Mouse (Mus musculus) intestine, embryonic 16.5 days (tissue): ENCODE data around the gene Gucy1b1. TPM values are rescaled to one million over a fixed set of nuclear protein-coding genes. Genes with fewer than 3 reads are reported as not detected.

Experiments
- ATAC-seq: fragments of 200-750 bp; cut with Nextera tagmentation; 2 replicates; pipeline ENCODE4 v1.8.0; 2017; ENCODE audit warnings: moderate TSS enrichment, moderate library complexity
- H3K27ac ChIP-seq: fragments of 300-500 bp; sonication (generic); 2 replicates; pipeline ENCODE4 v1.5.1; 2014; ENCODE audit warnings: mild to moderate bottlenecking, low read length
- H3K27me3 ChIP-seq: fragments of 300-500 bp; sonication (generic); replicated peaks from 2 replicates; pipeline ENCODE4 v1.6.1; 2014; ENCODE audit warnings: low read length, control low read depth, mixed read lengths; ENCODE audit not compliant: control insufficient read depth, insufficient read depth
- H3K36me3 ChIP-seq: fragments of 300-500 bp; sonication (generic); 2 replicates; pipeline ENCODE4 v1.6.1; 2014; ENCODE audit warnings: low read length, control low read depth; ENCODE audit not compliant: control insufficient read depth, insufficient read depth
- H3K4me1 ChIP-seq: fragments of 300-500 bp; sonication (generic); 2 replicates; pipeline ENCODE4 v1.6.1; 2014; ENCODE audit warnings: low read length, control low read depth, mixed read lengths; ENCODE audit not compliant: control insufficient read depth, insufficient read depth
- H3K4me2 ChIP-seq: fragments of 300-500 bp; sonication (generic); 2 replicates; pipeline ENCODE4 v1.6.1; 2014; ENCODE audit warnings: low read depth, low read length, control low read depth
- H3K4me3 ChIP-seq: fragments of 300-500 bp; sonication (generic); 2 replicates; pipeline ENCODE4 v1.5.1; 2014; ENCODE audit warnings: mild to moderate bottlenecking, low read length
- H3K9ac ChIP-seq: fragments of 300-500 bp; sonication (generic); 2 replicates; pipeline ENCODE4 v1.6.1; 2014; ENCODE audit warnings: low read depth, low read length
- H3K9me3 ChIP-seq: fragments of 300-500 bp; sonication (generic); 2 replicates; pipeline ENCODE4 v1.6.1; 2016; ENCODE audit warnings: low read length, control low read depth; ENCODE audit not compliant: control insufficient read depth
- WGBS: fragments of 180-500 bp; shearing (Covaris S2); extraction: QIAGEN DNeasy Blood & Tissue Kit; methylation state at CpG from one replicate; pipeline ENCODE4 v1.1.7; 2014; 5-methylcytosine and 5-hydroxymethylcytosine counted together
- polyA plus RNA-seq: library from polyadenylated mRNA; unstranded; fragments of >200 nt; fragmentation: Nextera tagmentation; extraction: Ambion mirVana; gene quantifications from 2 replicates; pipeline ENCODE4 v1.2.1, GENCODE M21; 2015

Gucy1b1 gene
- polyA plus RNA-seq: 55.3 and 59.7 TPM in 2 replicates

DNA sequence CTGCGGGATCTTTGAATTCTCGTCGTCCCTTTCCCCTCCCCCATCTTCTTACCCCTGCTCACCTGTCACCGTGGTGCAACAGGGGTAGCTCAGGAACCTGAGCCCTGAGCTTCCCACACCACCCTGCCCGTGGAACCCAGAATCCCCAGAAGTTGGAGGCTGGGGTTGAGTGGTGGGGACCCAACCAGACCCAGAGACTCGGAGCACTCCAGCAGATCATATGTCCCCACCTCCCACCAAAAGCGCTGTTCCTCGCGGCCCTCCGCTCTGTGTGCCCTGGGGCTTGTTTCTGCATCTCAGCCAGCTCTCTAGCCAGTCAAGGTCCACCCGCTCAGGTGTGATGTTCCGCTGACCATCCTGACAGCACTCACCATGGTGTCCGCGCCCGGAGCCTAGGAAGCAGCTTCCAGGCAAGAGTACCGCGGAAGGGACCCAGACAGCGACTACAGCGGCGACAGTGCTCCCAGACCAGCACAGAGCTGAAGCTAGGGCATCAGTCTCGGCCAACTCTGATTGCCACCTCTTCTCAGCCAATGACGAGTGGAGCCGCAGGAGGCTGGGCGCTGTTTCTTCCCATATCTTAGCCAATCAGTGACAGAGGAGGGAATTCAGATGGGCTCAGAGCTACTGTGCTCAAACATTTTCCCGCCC lies at the start of gene Gucy1b1:
Gene Gucy1b1 (minus strand): TSS at position 489 of the 651 bp plus-strand sequence.
- Histone ChIP-seq H3K27ac (peak within 1 kb of the TSS; percentile 82), H3K4me2 (peak within 1 kb of the TSS; percentile 78), H3K4me1 (0 out of 2 replicates have a peak, but pooled peaks cover 3% of the 10 kb centered on the region), H3K36me3 (no peaks in the 10 kb centered on the region), H3K9ac (peak within 1 kb of the TSS; percentile 77), H3K27me3 (0 out of 2 replicates have a peak, but pooled peaks cover 3% of the 10 kb centered on the region), H3K9me3 (no peaks in the 10 kb centered on the region), H3K4me3 (peak within 1 kb of the TSS; percentile 55)
- WGBS: under 1% methylated on average over 25 of the region's 25 CpGs
- peak; percentile 97 for ATAC-seq

DNA sequence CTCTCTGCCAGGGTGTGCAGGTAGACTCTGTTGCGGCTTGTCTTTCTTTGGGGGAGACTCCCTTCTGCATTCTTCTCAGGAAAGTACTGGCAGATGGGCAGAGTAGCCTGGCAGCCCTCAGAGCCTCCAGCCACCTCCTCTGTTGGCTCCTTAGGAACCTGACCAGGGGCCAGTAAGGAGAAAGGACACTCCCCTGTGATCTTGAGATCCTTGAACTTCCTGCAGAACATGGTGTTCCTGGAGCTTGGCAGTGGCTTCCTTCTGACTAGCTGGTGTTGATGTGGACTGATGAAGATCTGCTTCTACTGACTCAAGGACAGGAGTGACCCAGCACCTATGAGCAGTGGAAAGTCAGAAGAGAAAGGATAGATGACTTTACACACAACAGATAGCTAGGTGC lies 44.4 kb upstream of the Gucy1b1 start:
- Histone ChIP-seq H3K4me3 (no peak overlapping the region), H3K4me2 (no peak overlapping the region), H3K36me3 (no peaks in the 10 kb centered on the region), H3K4me1 (no peaks in the 10 kb centered on the region), H3K9me3 (no peaks in the 10 kb centered on the region), H3K9ac (no peak overlapping the region), H3K27ac (no peak overlapping the region), H3K27me3 (no peaks in the 10 kb centered on the region)
- no peak for ATAC-seq
- WGBS: 82% methylated on average over 1 of the region's 1 CpGs

DNA sequence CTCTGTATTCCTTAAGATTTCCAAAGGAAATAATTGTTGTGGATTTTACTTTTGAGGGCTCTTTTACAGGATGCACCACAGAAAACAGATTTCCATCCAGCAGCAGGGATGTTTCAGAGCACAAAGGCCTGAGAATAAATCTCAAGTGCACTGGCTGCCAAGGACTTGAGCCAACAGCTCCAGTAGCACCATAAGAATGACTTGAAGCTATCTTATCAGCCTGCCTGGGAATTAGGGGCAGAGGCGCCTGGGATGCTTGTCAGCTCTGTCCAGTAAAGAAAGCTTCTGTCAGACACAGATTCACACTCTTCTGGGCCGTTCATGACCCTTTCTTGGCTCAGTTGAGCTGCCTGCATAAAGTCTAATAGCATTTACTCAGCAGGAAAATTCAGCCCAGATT lies 38.0 kb upstream of the Gucy1b1 start:
- no peak overlapping the region for H3K9ac ChIP-seq
- H3K4me1 ChIP-seq: 0 out of 2 replicates have a peak, but pooled peaks cover 3% of the 10 kb centered on the region
- H3K4me2 ChIP-seq: no peak overlapping the region
- H3K27me3 ChIP-seq: no peaks in the 10 kb centered on the region
- H3K27ac ChIP-seq: peak overlapping the region; percentile 75
- 0 out of 2 replicates have a peak, but pooled peaks cover 2% of the 10 kb centered on the region for H3K36me3 ChIP-seq
- peak; percentile 53 for ATAC-seq
- no peaks in the 10 kb centered on the region for H3K9me3 ChIP-seq
- 46% methylated on average over 2 of the region's 2 CpGs for WGBS
- H3K4me3 ChIP-seq: no peak overlapping the region

DNA sequence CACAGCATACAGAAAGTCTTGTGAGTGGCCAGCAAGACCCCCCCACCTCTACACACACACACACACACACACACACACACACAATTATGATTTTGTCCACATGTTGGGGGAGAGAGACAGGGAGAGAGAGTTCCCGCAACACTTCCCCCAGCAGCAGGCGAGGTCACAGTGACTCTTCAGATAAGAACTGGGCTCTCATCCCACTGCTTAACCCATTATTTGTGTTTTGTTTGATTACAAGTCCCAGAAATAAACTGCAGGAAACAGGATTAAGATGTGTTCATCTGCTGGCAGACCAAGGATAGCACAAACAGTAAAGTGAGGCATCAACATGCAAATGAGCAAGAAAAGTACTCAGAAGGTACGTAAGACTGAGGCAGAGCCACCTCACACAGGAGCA lies 37.5 kb upstream of the Gucy1b1 start:
- Histone ChIP-seq H3K27ac (peak overlapping the region; percentile 75), H3K4me1 (0 out of 2 replicates have a peak, but pooled peaks cover 3% of the 10 kb centered on the region), H3K9me3 (no peaks in the 10 kb centered on the region), H3K36me3 (0 out of 2 replicates have a peak, but pooled peaks cover 2% of the 10 kb centered on the region), H3K4me2 (no peak overlapping the region), H3K4me3 (no peak overlapping the region), H3K9ac (no peak overlapping the region), H3K27me3 (no peaks in the 10 kb centered on the region)
- WGBS: 56% methylated on average over 3 of the region's 3 CpGs
- ATAC-seq: 0 out of 2 replicates have a peak, but pooled peaks have one; percentile 28

DNA sequence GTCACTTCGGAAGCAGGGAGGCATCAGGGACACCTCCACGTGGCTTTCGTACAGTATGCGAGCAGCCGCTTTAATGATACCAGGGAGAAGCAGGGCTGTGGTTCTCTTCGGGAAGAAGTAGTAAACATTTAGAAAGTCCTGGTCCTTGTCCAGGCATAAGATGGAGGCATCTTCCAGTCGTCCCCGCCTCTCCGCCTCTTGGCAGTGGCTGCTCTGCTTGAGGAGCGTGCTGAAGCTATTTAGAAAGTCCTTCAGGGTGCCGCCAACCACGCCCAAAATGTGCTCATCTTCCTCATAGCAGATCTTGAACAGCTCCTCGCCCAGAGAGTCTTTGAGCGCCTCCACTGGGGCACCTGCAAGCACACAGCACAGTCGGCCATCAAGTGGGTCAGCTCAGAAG lies 34.5 kb upstream of the Gucy1b1 start:
- ATAC-seq: no peak
- H3K9ac ChIP-seq: no peak overlapping the region
- no peak overlapping the region for H3K4me3 ChIP-seq
- H3K4me1 ChIP-seq: 0 out of 2 replicates have a peak, but pooled peaks cover 3% of the 10 kb centered on the region
- H3K9me3 ChIP-seq: no peaks in the 10 kb centered on the region
- no peaks in the 10 kb centered on the region for H3K27me3 ChIP-seq
- H3K27ac ChIP-seq: no peak overlapping the region
- H3K36me3 ChIP-seq: 0 out of 2 replicates have a peak, but pooled peaks cover 2% of the 10 kb centered on the region
- no peak overlapping the region for H3K4me2 ChIP-seq
- 87% methylated on average over 15 of the region's 15 CpGs for WGBS

DNA sequence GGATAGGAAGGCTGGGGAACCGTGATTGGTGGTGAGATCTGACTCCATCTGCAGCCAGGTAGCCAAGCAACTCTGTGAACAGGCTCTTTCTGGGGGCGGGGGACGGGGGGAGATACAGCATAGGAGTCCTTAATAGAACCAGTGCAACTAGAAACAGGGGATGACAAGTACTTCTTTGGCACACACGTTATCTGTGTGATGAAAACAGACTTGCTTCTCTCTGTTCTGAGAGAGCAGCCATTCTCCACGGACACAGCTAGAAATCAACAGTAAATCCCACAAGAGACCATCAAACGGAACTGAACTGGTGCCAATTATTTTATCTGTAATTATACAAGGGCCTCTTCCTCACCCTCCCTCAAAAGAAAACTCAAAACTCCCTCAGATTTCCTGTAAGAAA lies 29.7 kb upstream of the Gucy1b1 start:
- ATAC-seq: no peak

DNA sequence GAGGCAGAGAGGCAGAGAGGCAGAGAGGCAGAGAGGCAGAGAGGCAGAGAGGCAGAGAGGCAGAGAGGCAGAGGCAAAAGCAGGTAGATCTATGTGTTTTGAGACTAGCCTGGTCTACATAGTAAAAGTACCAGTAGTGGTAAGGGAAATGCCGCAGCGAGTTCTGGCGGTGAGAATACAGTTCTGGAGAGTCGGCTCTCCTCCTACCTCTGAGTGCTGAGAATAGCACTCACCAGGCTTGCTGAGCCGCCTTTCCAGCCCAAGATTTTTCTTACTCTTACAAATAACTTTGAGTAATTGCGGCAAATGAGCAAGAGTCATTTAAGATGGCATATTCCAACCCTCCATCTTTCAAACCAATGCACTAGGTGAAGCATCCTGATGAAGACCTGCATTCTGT lies 24.6 kb upstream of the Gucy1b1 start:
- ATAC-seq: no peak
- H3K4me3 ChIP-seq: no peak overlapping the region
- WGBS: 86% methylated on average over 6 of the region's 6 CpGs

More for the DNA sequence above, 29.7 kb upstream of the Gucy1b1 start:
- Histone ChIP-seq H3K27ac (no peak overlapping the region), H3K4me2 (no peak overlapping the region), H3K27me3 (no peaks in the 10 kb centered on the region), H3K36me3 (0 out of 2 replicates have a peak, but pooled peaks cover 6% of the 10 kb centered on the region), H3K9ac (no peak overlapping the region), H3K9me3 (no peaks in the 10 kb centered on the region), H3K4me1 (no peaks in the 10 kb centered on the region), H3K4me3 (no peak overlapping the region)
- WGBS: 75% methylated on average over 6 of the region's 6 CpGs

DNA sequence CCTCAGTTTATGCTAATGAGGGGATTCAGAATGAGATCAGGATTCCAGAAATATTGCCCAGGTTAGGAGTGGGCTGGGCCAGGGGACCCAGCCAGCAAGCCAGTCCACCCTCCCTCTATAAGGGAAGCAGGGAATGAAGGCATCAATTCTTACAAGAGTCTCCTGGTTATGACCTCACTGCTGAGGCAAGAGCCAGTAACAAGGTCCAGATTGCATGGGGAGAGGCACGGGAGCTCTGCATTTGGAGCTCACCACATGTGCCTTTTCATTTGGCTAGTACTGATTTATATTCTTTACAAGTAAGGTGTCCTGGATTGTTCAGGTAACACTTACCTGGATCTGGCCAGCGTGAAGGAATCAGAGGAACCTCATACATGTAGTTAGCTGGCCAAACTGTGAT lies 22.3 kb upstream of the Gucy1b1 start:
- Histone ChIP-seq H3K4me3 (no peak overlapping the region), H3K9me3 (no peaks in the 10 kb centered on the region), H3K36me3 (0 out of 2 replicates have a peak, but pooled peaks cover 3% of the 10 kb centered on the region), H3K4me1 (no peaks in the 10 kb centered on the region), H3K27ac (no peak overlapping the region), H3K4me2 (no peak overlapping the region), H3K27me3 (no peaks in the 10 kb centered on the region), H3K9ac (no peak overlapping the region)
- no peak for ATAC-seq
- 83% methylated on average over 2 of the region's 2 CpGs for WGBS

More for the DNA sequence above, 24.6 kb upstream of the Gucy1b1 start:
- H3K27ac ChIP-seq: no peak overlapping the region
- 0 out of 2 replicates have a peak, but pooled peaks cover 3% of the 10 kb centered on the region for H3K36me3 ChIP-seq
- H3K9me3 ChIP-seq: no peaks in the 10 kb centered on the region
- H3K4me1 ChIP-seq: no peaks in the 10 kb centered on the region
- H3K4me2 ChIP-seq: no peak overlapping the region
- no peak overlapping the region for H3K9ac ChIP-seq
- H3K27me3 ChIP-seq: no peaks in the 10 kb centered on the region

DNA sequence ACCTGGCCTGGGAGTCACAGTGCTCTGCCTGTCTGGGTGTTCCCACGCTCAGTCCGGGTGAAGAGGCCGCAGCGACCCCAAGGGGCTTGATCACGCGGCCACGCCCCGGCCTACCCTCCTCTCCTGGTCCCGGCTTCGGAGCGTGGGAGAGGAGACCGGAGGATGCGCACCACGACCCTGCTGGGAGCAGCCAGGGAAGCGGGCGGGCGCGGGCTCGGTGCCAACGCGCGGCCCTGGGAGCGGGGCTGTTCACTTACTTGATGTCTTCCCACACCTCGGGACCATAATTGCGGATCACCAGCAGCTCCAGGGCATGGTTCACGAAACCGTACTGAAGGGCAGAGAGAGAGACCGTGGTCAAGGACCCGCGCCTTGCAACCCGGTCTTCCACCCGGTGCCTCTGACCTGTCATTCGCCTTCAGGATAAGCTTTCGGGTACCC lies 728 bp downstream of the Gucy1b1 start:
- H3K4me1 ChIP-seq: 0 out of 2 replicates have a peak, but pooled peaks cover 3% of the 10 kb centered on the region
- H3K9ac ChIP-seq: peak overlapping the region; percentile 77
- H3K9me3 ChIP-seq: no peaks in the 10 kb centered on the region
- H3K27ac ChIP-seq: peak overlapping the region; percentile 82
- H3K36me3 ChIP-seq: no peaks in the 10 kb centered on the region
- H3K4me3 ChIP-seq: peak overlapping the region; percentile 55
- H3K27me3 ChIP-seq: 0 out of 2 replicates have a peak, but pooled peaks cover 3% of the 10 kb centered on the region
- peak overlapping the region; percentile 78 for H3K4me2 ChIP-seq
- ATAC-seq: peak; percentile 62
- under 1% methylated on average over 34 of the region's 34 CpGs for WGBS
